In genomic region chr12:112952433-112952832, GRCm38 (mm10) we compare ENCODE assay signal across 7 mouse cellular contexts. TPM values are rescaled to one million over a fixed set of nuclear protein-coding genes. Genes with fewer than 3 reads are reported as not detected.
DNase-seq lines count a peak whose midpoint lies in the region; ATAC-seq and TF ChIP-seq lines count a peak whose summit lies in the region.

No protein-coding gene starts in this region.

- ATAC-seq in Patski, result peak; percentile 45
- ATAC-seq in heart, embryonic 12.5 days (ENCODE audit: insufficient number of reproducible peaks, low FRiP score), result peak; percentile 29; the same call in 1 of the 2 replicates

- H3K4me1 ChIP-seq in heart, embryonic 12.5 days (replicated peaks), result peaks cover 47% of the 10 kb centered on the region

- in situ Hi-C loops in Patski (cut with MboI; ENCODE audit: low pct_unique_long_range_greater_than_20kb), result no loop called here

- WGBS in heart, embryonic 12.5 days, result 53% methylated on average over 8 of the region's 8 CpGs

- CTCF ChIA-PET in Patski (lab: Charles Lee), result interaction anchor here (1.4 kb wide), 1 partner anchor 79 kb away, joined by 3 read pairs; no protein-coding TSS in a partner anchor

- TF ChIP-seq CTCF in C2C12 (IDR thresholded peaks at IDR 0.05; ENCODE audit: control insufficient read depth, insufficient read depth, insufficient read length), result no peak
- TF ChIP-seq CTCF in Patski (IDR thresholded peaks at IDR 0.05), result no peak

- H3K9me3 ChIP-seq in heart, embryonic 12.5 days (replicated peaks), result no peaks in the 10 kb centered on the region

- no peak overlapping the region for H3ac ChIP-seq in C2C12 (ENCODE audit: control insufficient read depth, insufficient read length, low read depth)

- no peaks in the 10 kb centered on the region for H3K79me3 ChIP-seq in C2C12 (ENCODE audit: low read depth)

- peaks cover 3% of the 10 kb centered on the region for H3K36me3 ChIP-seq in C2C12 (ENCODE audit: control insufficient read depth, insufficient read depth)
- H3K36me3 ChIP-seq in heart, embryonic 12.5 days, result peaks cover 4% of the 10 kb centered on the region; the same call in 1 of the 2 replicates

- H3K4me2 ChIP-seq in heart, embryonic 12.5 days, result peak overlapping the region; percentile 0; the same call in 1 of the 2 replicates

- H3K27me3 ChIP-seq in C2C12 (ENCODE audit: control insufficient read depth, insufficient read depth, insufficient read length) (no peaks in the 10 kb centered on the region), Patski (no peaks in the 10 kb centered on the region)
- peaks cover 4% of the 10 kb centered on the region; the same call in 1 of the 2 replicates for H3K27me3 ChIP-seq in heart, embryonic 12.5 days (replicated peaks)

- no peak overlapping the region for H3K9ac ChIP-seq in heart, embryonic 12.5 days

- H3K4me3 ChIP-seq in C2C12 (ENCODE audit: insufficient read depth, poor library complexity, severe bottlenecking), result no peak overlapping the region
- H3K4me3 ChIP-seq in heart, embryonic 12.5 days, result no peak overlapping the region

- H3K79me2 ChIP-seq in C2C12 (ENCODE audit: control insufficient read depth, insufficient read depth), result no peaks in the 10 kb centered on the region

- POLR2A ChIA-PET in Patski (lab: Charles Lee), result no interaction called here

- peak overlapping the region; percentile 39; the same call in 1 of the 2 replicates for H3K27ac ChIP-seq in heart, embryonic 12.5 days (ENCODE audit: poor library complexity, severe bottlenecking)

- DNase-seq in Patski (ENCODE audit: low read depth, low spot score), result peak; percentile 54
- DNase-seq in kidney, postnatal 36 days, result peak; percentile 55 to 69
- DNase-seq in embryo, embryonic 10 days (ENCODE audit: low spot score), result no peak
- no peak for DNase-seq in right cerebral cortex, postnatal 14 days
- no peak for DNase-seq in frontal cortex, postnatal 14 days (ENCODE audit: low spot score in 2 of 2)

TF ChIP-seq in C2C12, 6 proteins besides CTCF, POLR2A, EP300 and RAD21:
- TF ChIP-seq MAX (IDR thresholded peaks at IDR 0.05) (peak; percentile 87), MYOG (IDR thresholded peaks at IDR 0.05; ENCODE audit: control insufficient read depth, extremely low read depth, insufficient read length) (no peak), MYOD1 (IDR thresholded peaks at IDR 0.05; ENCODE audit: control insufficient read depth, insufficient read length, low read depth) (peak; percentile 29)
TF ChIP-seq in C2C12: peak in this region for 2.

RNA-seq across cellular contexts. Expression of gene Nudt14, which starts 10.5 kb away (rescaled TPM):
- polyA plus RNA-seq in C2C12 (2012; fragmentation: generic; extraction: Trizol) (77.7 TPM), Patski (2021) (55.9 TPM)
- 38.3 and 41.7 TPM in 2 replicates for polyA plus RNA-seq in heart, embryonic 12.5 days (2016; fragmentation: Nextera tagmentation; extraction: Ambion mirVana)

RNA-seq across cellular contexts. Expression of gene Jag2, which starts 22.9 kb away (rescaled TPM):
- 85.1 TPM for polyA plus RNA-seq in C2C12 (2012; fragmentation: generic; extraction: Trizol)
- 8.0 TPM for polyA plus RNA-seq in Patski (2021)
- polyA plus RNA-seq in heart, embryonic 12.5 days (2016; fragmentation: Nextera tagmentation; extraction: Ambion mirVana), result 2.6 TPM in 2 replicates

RNA-seq across cellular contexts. Expression of gene Btbd6, which starts 23.8 kb away (rescaled TPM):
- polyA plus RNA-seq in C2C12 (2012; fragmentation: generic; extraction: Trizol) (17.2 TPM), Patski (2021) (13.5 TPM)
- 22.4 and 23.0 TPM in 2 replicates for polyA plus RNA-seq in heart, embryonic 12.5 days (2016; fragmentation: Nextera tagmentation; extraction: Ambion mirVana)

RNA-seq across cellular contexts. Expression of gene Brf1, which starts 48.1 kb away (rescaled TPM):
- polyA plus RNA-seq in C2C12 (2012; fragmentation: generic; extraction: Trizol) (27.2 TPM), Patski (2021) (38.9 TPM)
- polyA plus RNA-seq in heart, embryonic 12.5 days (2016; fragmentation: Nextera tagmentation; extraction: Ambion mirVana), result 40.3 and 42.9 TPM in 2 replicates

Comparison
In these comparisons a context has a peak if more than half of its experiments do, and no peak if none do; other contexts are left out.
1. DNase-seq: peak in Patski (single experiment) and kidney, postnatal 36 days (2 of 2); none in embryo, embryonic 10 days (single experiment), right cerebral cortex, postnatal 14 days (single experiment) and frontal cortex, postnatal 14 days (0 of 2).